Mouse (Mus musculus) left cerebral cortex, postnatal 25 days (tissue): ENCODE measurements around the gene Atg4b. TPM values are rescaled to one million over a fixed set of nuclear protein-coding genes. Genes with fewer than 3 reads are reported as not detected.
"Not testable (repeated sequence)": the region's sequence is repeated elsewhere in the genome, so short reads cannot be mapped to it uniquely, and the experiment has no call there.

Experiments used
- DNase-seq, 2 experiments: peaks; one replicate each; pipeline ENCODE4 v3.0.0; 2022; ENCODE audit warnings: low spot score in 2 of 2, mixed read lengths in 1 of 2
- intact Hi-C: fragments of 180-260 bp; cut with DNase I; formaldehyde crosslinking; loops from one replicate; pipeline ENCODE4 v1.15.1; 2025
- total RNA-seq, 2 experiments: library from RNA; stranded (reverse); gene quantifications; 2 replicates each; pipeline ENCODE4 v1.2.3; 2021

Atg4b gene
- total RNA-seq, 2 experiments from 2014 or later = 73.6 to 79.9 TPM

- DNase-seq = not testable (repeated sequence)
- intact Hi-C loops = loop anchor here (10.0 kb wide), 1 partner anchor 236 kb away; no protein-coding TSS in a partner anchor
These were observed 87.3 kb downstream of the Atg4b start for GRCm38 (mm10) chr1:93838569-93838968.

Other genes with a start within 250 kb of the Atg4b start
- gene Farp2, start 239.4 kb upstream of the Atg4b start, total RNA-seq = 10 to 100 TPM; 10.8 to 13.3 TPM
- 100 to 1,000 TPM; 376 to 384 TPM for gene Stk25, start 92.8 kb upstream of the Atg4b start, total RNA-seq
- 10 to 100 TPM; 23.6 to 27.5 TPM for gene Bok, start 65.8 kb upstream of the Atg4b start, total RNA-seq
- 10 to 100 TPM; 39.6 TPM for gene Thap4, start 3.4 kb downstream of the Atg4b start, total RNA-seq
- 10 to 100 TPM; 47.7 to 53.3 TPM for gene Dtymk, start 50.4 kb downstream of the Atg4b start, total RNA-seq
- gene Ing5, start 52.5 kb downstream of the Atg4b start, total RNA-seq = 10 to 100 TPM; 10.6 to 12.1 TPM
- 10 to 100 TPM; 13.3 to 15.8 TPM for gene D2hgdh, start 73.4 kb downstream of the Atg4b start, total RNA-seq
- under 1 TPM in 1 of 2 experiments, not detected in 1; 0.69 TPM for gene Gal3st2, start 109.8 kb downstream of the Atg4b start, total RNA-seq
- under 1 TPM; 0.25 to 0.46 TPM for gene Gal3st2b, start 166.8 kb downstream of the Atg4b start, total RNA-seq
- not detected for gene Gal3st2c, start 239.0 kb downstream of the Atg4b start, total RNA-seq